Mouse (Mus musculus): ENCODE measurements around the gene Wnk2. TPM values are rescaled to one million over a fixed set of nuclear protein-coding genes. Genes with fewer than 3 reads are reported as not detected.

Gene Wnk2
- polyA plus RNA-seq, 1 experiment from 2014 or later, result 1.3 TPM

DNA sequence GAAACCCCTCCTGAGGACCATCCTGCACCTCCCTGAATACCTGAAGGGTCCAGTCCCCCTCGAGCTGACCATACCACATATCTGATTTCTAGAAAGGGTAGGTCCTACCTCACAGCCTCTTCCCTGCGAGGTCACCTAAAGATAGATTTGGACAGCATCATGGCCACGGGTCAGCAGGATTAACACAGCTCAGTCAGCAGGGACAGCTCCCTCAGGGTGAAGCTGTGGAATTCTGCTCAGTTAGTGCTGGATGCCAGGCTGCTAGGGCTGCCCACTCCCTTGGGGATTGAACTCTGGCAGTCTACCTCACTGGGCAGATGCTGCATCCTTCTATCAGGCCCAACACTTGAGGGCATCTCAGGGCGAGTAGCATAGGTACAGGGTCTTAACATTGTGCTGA, 33.7 kb downstream of the Wnk2 start:
- no peak for ATAC-seq (ENCODE audit: insufficient number of reproducible peaks, insufficient read depth, low FRiP score, low TSS enrichment, low read depth)
- Histone ChIP-seq H3K4me2 (no peak overlapping the region), H3K9me3 (no peaks in the 10 kb centered on the region), H3K4me1 (replicated peaks) (peaks cover 6% of the 10 kb centered on the region), H3K4me3 (replicated peaks) (no peak overlapping the region), H3K36me3 (no peaks in the 10 kb centered on the region), H3K9ac (replicated peaks) (no peak overlapping the region), H3K27ac (no peak overlapping the region), H3K27me3 (no peaks in the 10 kb centered on the region)
- 63% methylated on average over 4 of the region's 4 CpGs for WGBS

DNA sequence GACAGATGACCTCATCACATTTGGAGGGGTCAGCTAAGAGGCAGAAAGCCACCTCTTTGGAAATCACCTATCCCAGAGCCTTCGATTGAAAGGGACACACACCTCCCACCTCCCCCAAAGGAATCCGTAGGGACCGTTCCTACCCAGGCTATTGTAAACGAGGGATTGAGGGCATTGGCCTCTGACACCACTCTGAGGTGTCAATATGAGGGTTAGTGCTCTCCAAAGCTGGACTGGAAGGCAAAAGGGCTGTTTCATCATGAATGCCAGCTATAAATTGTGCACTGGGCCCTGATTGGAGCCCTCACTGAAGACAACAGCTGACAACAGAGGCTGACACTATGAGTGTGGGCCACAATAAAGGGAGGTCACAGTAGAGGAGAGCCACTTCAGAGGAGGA, 34.5 kb downstream of the Wnk2 start:
- WGBS, result 63% methylated on average over 4 of the region's 4 CpGs
- Histone ChIP-seq H3K27me3 (no peaks in the 10 kb centered on the region), H3K4me2 (no peak overlapping the region), H3K27ac (no peak overlapping the region), H3K4me1 (replicated peaks) (peaks cover 6% of the 10 kb centered on the region), H3K4me3 (replicated peaks) (no peak overlapping the region), H3K36me3 (no peaks in the 10 kb centered on the region), H3K9me3 (no peaks in the 10 kb centered on the region), H3K9ac (replicated peaks) (no peak overlapping the region)
- no peak for ATAC-seq (ENCODE audit: insufficient number of reproducible peaks, insufficient read depth, low FRiP score, low TSS enrichment, low read depth)

DNA sequence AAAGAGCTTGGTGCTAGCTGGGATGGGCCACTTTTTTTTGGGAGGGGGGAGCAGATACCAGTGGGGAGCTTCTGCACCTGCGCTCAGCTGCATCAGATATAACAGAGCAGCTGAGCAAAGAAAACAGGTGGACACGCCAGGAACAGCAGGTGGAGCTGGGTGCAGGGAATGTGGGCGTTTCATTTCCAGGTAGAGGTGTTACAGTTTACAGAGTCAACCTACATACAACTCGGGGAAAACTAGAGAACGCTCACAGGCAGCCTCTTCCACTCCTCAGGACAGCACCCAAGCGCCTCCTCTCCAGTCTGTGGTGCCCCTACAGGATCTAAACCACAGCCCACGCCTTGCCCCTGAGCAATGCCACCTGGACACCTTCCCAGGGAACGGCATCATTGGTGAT, 35.2 kb downstream of the Wnk2 start:
- ATAC-seq (ENCODE audit: insufficient number of reproducible peaks, insufficient read depth, low FRiP score, low TSS enrichment, low read depth), result no peak
- no peaks in the 10 kb centered on the region for H3K36me3 ChIP-seq
- H3K9ac ChIP-seq (replicated peaks), result no peak overlapping the region
- no peaks in the 10 kb centered on the region for H3K27me3 ChIP-seq
- H3K4me3 ChIP-seq (replicated peaks), result no peak overlapping the region
- 73% methylated on average over 8 of the region's 8 CpGs for WGBS
- H3K4me2 ChIP-seq, result no peak overlapping the region
- H3K27ac ChIP-seq, result no peak overlapping the region
- peaks cover 6% of the 10 kb centered on the region for H3K4me1 ChIP-seq (replicated peaks)
- H3K9me3 ChIP-seq, result no peaks in the 10 kb centered on the region

DNA sequence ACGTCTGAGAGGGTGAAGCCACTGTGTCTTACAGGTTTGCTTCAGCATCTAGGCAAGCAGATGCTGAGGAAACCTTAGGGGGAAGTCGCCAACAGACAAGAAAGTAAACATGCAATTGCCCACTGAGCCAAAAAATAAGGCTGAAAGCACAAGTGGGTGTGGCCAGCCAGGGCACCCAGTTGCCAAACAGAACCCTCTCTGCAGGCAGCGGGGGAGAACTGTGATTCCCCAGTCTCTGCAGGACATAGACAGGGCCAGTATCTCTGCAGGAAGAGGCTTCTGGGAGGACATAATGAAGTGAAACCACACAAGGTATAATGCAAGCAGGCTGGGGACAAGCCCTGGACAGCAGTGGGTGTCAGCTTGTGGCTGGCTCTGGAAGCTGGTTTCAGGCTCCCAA, 38.1 kb downstream of the Wnk2 start:
- H3K4me1 ChIP-seq (replicated peaks), result peaks cover under 1% of the 10 kb centered on the region
- ATAC-seq (ENCODE audit: insufficient number of reproducible peaks, insufficient read depth, low FRiP score, low TSS enrichment, low read depth), result no peak
- no peaks in the 10 kb centered on the region for H3K27me3 ChIP-seq
- no peaks in the 10 kb centered on the region for H3K9me3 ChIP-seq
- H3K4me3 ChIP-seq (replicated peaks), result no peak overlapping the region
- no peak overlapping the region for H3K9ac ChIP-seq (replicated peaks)
- no peaks in the 10 kb centered on the region for H3K36me3 ChIP-seq
- 72% methylated on average over 3 of the region's 3 CpGs for WGBS
- no peak overlapping the region for H3K4me2 ChIP-seq
- no peak overlapping the region for H3K27ac ChIP-seq

DNA sequence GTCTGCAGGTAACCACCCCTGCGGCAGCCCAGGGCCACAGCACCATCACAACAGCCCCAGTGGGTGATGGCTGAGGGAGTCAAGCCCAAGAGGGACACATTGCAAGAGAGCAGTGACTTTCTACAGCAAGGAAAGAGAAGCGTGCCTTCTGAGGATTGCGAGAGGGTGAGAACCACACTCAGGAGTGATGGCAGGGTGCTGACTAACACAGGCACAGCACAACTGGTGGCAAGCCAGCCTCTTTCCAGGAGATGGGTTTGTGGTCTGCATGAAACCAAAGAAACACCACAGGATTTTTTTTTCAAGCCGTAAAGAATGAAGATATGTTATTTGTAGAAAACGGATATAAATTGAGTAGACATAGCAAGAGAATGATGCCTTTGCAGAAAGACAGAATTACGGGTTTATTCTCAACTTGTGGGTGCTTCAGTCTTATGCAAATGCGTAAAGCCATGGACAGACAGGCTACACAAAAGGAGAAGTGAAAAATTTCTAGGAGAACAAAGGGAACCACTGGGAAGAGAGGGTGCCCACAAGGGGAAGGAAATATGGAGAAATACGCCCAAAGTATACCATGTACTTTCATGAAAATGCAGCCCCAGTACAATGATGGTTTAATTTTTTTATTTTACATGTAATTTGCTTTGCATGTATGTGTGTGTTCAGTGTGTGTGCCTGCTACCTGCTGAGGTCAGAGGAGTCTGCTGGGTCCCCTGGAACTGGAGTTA, 39.5 kb downstream of the Wnk2 start:
- Histone ChIP-seq H3K4me2 (no peak overlapping the region), H3K27ac (no peak overlapping the region), H3K36me3 (no peaks in the 10 kb centered on the region), H3K9me3 (no peaks in the 10 kb centered on the region), H3K4me1 (replicated peaks) (no peaks in the 10 kb centered on the region), H3K27me3 (no peaks in the 10 kb centered on the region), H3K4me3 (replicated peaks) (no peak overlapping the region), H3K9ac (replicated peaks) (no peak overlapping the region)
- 79% methylated on average over 8 of the region's 8 CpGs for WGBS
- no peak for ATAC-seq (ENCODE audit: insufficient number of reproducible peaks, insufficient read depth, low FRiP score, low TSS enrichment, low read depth)

DNA sequence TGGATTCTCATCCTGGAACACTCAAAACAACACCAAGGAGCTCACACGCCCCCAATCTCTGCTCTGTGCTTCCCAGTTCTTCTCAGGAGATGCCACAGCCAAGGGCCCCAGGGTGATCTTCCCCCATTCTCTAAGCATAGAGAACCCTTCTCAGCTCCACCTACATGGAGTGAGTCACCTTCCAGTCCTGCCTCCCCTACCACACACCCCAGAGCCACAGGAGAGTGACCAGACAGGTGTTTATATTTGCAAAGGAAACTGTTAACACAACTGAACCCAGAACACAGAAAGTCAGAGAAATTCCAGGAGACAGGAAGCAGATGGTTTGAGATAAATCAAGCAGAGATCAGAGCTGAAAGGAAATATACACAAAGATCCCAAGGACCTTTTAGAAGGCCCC, 43.9 kb downstream of the Wnk2 start:
- no peaks in the 10 kb centered on the region for H3K9me3 ChIP-seq
- no peaks in the 10 kb centered on the region for H3K36me3 ChIP-seq
- H3K27me3 ChIP-seq, result no peaks in the 10 kb centered on the region
- H3K9ac ChIP-seq (replicated peaks), result no peak overlapping the region
- H3K4me3 ChIP-seq (replicated peaks), result no peak overlapping the region
- no peaks in the 10 kb centered on the region for H3K4me1 ChIP-seq (replicated peaks)
- H3K4me2 ChIP-seq, result no peak overlapping the region
- ATAC-seq (ENCODE audit: insufficient number of reproducible peaks, insufficient read depth, low FRiP score, low TSS enrichment, low read depth), result no peak
- WGBS, result 72% methylated on average over 1 of the region's 1 CpGs
- no peak overlapping the region for H3K27ac ChIP-seq

DNA sequence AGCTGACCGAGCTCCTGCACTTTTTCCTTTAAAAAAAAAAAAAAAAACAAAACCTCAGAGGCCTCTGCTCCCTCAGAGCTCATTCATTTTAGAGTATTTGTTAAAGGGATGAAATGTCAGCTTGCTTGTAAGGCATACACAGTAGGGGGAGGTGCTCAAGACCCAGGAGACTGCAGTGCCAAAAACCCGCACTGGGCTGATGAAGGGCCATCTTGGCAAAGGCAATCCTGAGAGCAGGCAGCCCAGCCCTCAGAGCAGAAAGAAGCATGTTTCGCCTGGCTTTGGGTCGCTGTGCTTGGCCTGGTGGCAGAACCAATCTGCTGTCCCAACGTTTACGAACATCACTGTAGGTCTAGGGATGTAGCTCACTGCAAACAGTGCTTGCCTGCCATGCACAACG, 44.6 kb downstream of the Wnk2 start:
- Histone ChIP-seq H3K9me3 (no peaks in the 10 kb centered on the region), H3K4me3 (replicated peaks) (no peak overlapping the region), H3K9ac (replicated peaks) (0 out of 2 replicates have a peak overlapping the region, but pooled peaks have one; percentile 12), H3K27ac (no peak overlapping the region), H3K27me3 (no peaks in the 10 kb centered on the region), H3K4me1 (replicated peaks) (no peaks in the 10 kb centered on the region), H3K4me2 (no peak overlapping the region), H3K36me3 (no peaks in the 10 kb centered on the region)
- 81% methylated on average over 7 of the region's 7 CpGs for WGBS
- ATAC-seq (ENCODE audit: insufficient number of reproducible peaks, insufficient read depth, low FRiP score, low TSS enrichment, low read depth), result no peak

DNA sequence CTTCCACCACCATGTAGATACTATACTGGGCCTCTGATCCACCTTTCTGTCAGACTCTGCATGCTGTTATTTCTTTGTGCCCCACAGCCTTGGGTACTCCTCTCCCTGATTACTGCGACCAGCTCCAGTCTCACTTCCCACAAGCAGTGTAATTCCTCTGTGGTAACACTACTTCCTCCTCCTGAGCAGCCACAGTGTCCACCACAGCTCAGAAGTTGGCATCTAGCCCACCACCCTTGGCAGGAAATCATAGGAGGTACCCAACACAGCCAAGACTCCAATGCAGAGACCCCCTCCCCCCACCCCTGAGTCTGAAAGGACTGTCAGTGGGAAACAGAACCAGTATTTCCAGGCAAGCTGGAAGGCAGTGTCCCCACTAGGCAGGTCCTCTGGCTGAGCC, 47.4 kb downstream of the Wnk2 start:
- no peak overlapping the region for H3K4me2 ChIP-seq
- H3K27ac ChIP-seq, result no peak overlapping the region
- ATAC-seq (ENCODE audit: insufficient number of reproducible peaks, insufficient read depth, low FRiP score, low TSS enrichment, low read depth), result no peak

DNA sequence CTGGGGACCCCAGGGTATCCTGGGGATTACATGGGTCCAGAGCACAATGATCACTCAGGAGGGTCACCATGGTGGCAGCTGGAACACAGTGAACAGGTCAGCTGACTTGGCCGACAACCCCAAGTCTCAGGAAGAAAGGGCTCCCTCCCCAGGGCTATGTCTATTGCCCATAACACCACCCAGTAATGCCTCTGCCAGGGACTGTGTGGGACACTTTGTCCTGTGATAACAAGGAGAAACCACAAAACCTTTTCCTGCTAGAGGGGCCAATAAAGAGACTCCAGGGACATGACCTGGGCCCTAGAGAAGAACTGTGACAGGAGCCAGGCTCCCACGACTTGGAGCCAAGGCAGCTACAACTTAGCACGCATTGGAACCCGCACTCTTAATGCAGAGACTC, 51.0 kb downstream of the Wnk2 start:
- no peak overlapping the region for H3K27ac ChIP-seq
- no peaks in the 10 kb centered on the region for H3K36me3 ChIP-seq
- H3K4me2 ChIP-seq, result no peak overlapping the region
- ATAC-seq (ENCODE audit: insufficient number of reproducible peaks, insufficient read depth, low FRiP score, low TSS enrichment, low read depth), result no peak
- no peak overlapping the region for H3K4me3 ChIP-seq (replicated peaks)
- WGBS, result 91% methylated on average over 4 of the region's 4 CpGs
- H3K4me1 ChIP-seq (replicated peaks), result no peaks in the 10 kb centered on the region
- H3K27me3 ChIP-seq, result no peaks in the 10 kb centered on the region
- H3K9me3 ChIP-seq, result no peaks in the 10 kb centered on the region
- H3K9ac ChIP-seq (replicated peaks), result no peak overlapping the region

More for the DNA sequence above, 47.4 kb downstream of the Wnk2 start:
- H3K27me3 ChIP-seq, result no peaks in the 10 kb centered on the region
- no peaks in the 10 kb centered on the region for H3K36me3 ChIP-seq
- no peaks in the 10 kb centered on the region for H3K4me1 ChIP-seq (replicated peaks)
- no peak overlapping the region for H3K9ac ChIP-seq (replicated peaks)
- H3K9me3 ChIP-seq, result no peaks in the 10 kb centered on the region
- H3K4me3 ChIP-seq (replicated peaks), result no peak overlapping the region
- WGBS, result 84% methylated on average over 1 of the region's 1 CpGs

DNA sequence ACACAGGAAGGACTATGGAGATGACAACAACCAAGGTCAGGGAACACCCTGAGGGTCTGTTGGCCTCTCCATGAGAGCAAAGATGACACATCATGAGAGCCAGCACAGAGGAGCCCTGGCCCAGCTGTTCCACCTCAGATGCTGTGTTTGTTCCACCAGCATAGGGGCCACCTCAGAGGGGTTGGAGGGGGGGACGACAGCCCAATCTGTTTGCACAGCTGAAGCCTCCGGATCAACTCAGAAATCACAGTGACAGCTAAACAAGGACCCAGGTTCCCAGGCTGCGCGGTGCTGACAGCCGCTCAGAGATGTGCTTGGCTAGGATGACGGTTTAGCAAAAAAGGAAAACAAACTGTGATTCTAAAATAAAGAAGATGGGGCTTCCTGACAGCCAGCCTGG, 53.1 kb downstream of the Wnk2 start:
- Histone ChIP-seq H3K36me3 (no peaks in the 10 kb centered on the region), H3K4me2 (no peak overlapping the region), H3K9ac (replicated peaks) (no peak overlapping the region), H3K27me3 (no peaks in the 10 kb centered on the region), H3K27ac (no peak overlapping the region), H3K4me1 (replicated peaks) (no peaks in the 10 kb centered on the region), H3K4me3 (replicated peaks) (no peak overlapping the region), H3K9me3 (no peaks in the 10 kb centered on the region)
- 86% methylated on average over 6 of the region's 6 CpGs for WGBS
- no peak for ATAC-seq (ENCODE audit: insufficient number of reproducible peaks, insufficient read depth, low FRiP score, low TSS enrichment, low read depth)

DNA sequence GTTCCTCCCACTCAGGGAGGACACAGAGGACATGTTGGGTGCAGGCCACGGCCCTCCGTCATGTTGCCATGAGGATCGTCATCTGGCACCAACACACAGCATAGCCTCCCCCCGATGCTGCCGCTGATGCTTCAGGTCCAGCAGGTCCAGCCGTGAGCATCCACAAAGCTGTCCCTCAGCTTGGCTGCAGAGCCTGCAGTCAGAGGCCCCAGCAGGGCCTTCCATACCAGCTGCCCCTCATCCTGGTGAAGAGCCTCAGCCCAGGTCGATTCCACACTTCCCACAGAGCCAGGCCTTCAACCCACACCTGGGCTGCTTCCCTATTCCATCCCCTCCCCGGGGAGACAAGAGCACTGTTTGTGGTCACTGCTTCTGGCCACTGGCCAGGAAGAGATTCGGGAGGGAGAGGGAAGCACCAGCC, 54.3 kb downstream of the Wnk2 start:
- Histone ChIP-seq H3K4me3 (replicated peaks) (no peak overlapping the region), H3K27me3 (no peaks in the 10 kb centered on the region), H3K4me2 (no peak overlapping the region), H3K4me1 (replicated peaks) (no peaks in the 10 kb centered on the region), H3K36me3 (no peaks in the 10 kb centered on the region), H3K9me3 (no peaks in the 10 kb centered on the region), H3K27ac (no peak overlapping the region), H3K9ac (replicated peaks) (no peak overlapping the region)
- 78% methylated on average over 9 of the region's 9 CpGs for WGBS
- no peak for ATAC-seq (ENCODE audit: insufficient number of reproducible peaks, insufficient read depth, low FRiP score, low TSS enrichment, low read depth)

DNA sequence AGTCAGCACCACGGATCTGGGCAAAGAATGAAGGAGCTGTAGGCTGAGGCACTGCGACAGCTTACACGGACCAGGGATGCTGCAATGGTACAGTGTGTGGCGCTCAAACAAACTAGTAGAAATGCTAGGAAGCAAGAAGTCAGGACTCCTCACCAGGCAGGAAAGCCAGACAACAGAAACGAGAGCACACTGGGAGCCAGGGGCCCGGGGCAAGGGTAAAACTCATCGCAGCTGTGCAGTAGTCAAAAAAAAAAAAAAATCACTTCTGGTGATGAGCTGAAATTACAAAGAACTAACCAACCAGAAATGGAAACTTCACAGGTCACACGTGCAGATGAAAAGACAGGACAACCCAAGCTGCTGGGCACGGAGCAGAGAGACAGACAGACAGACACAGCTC, 55.2 kb downstream of the Wnk2 start:
- Histone ChIP-seq H3K27ac (no peak overlapping the region), H3K4me3 (replicated peaks) (no peak overlapping the region), H3K4me1 (replicated peaks) (no peaks in the 10 kb centered on the region), H3K9me3 (no peaks in the 10 kb centered on the region), H3K27me3 (no peaks in the 10 kb centered on the region), H3K9ac (replicated peaks) (no peak overlapping the region), H3K36me3 (no peaks in the 10 kb centered on the region), H3K4me2 (no peak overlapping the region)
- WGBS, result 84% methylated on average over 9 of the region's 9 CpGs
- no peak for ATAC-seq (ENCODE audit: insufficient number of reproducible peaks, insufficient read depth, low FRiP score, low TSS enrichment, low read depth)

Data from limb, embryonic 12.5 days (tissue).